ENCODE assay signal across 21 mouse cellular contexts in genomic region chr5:124138066-124138465, GRCm38 (mm10). TPM values are rescaled to one million over a fixed set of nuclear protein-coding genes. Genes with fewer than 3 reads are reported as not detected.
DNase-seq lines count a peak whose midpoint lies in the region; ATAC-seq and TF ChIP-seq lines count a peak whose summit lies in the region.
"Had no signal": no experiment of that assay in that cellular context is flagged by ENCODE, and none has a peak within 500 bp of the region (broad histone marks: within the 10 kb centered on the region; RNA-seq: fewer than 3 reads in every experiment).

No protein-coding gene starts in this region.

- no peaks in the 10 kb centered on the region for H3K27me3 ChIP-seq in embryonic facial prominence, embryonic 14.5 days (replicated peaks; ENCODE audit: control insufficient read depth, insufficient read depth, low read length)
- no peaks in the 10 kb centered on the region for H3K27me3 ChIP-seq in embryonic facial prominence, embryonic 10.5 days (replicated peaks; ENCODE audit: low read depth, poor library complexity, severe bottlenecking)
- H3K27me3 ChIP-seq in hindbrain, embryonic 12.5 days = no peaks in the 10 kb centered on the region
- no peaks in the 10 kb centered on the region for H3K27me3 ChIP-seq in hindbrain, embryonic 11.5 days (ENCODE audit: control insufficient read depth, insufficient read depth, low read length)
- H3K27me3 ChIP-seq in stomach, embryonic 16.5 days (ENCODE audit: control insufficient read depth, insufficient read depth, low read length) = no peaks in the 10 kb centered on the region
- H3K27me3 ChIP-seq in stomach, postnatal 0 days (ENCODE audit: control insufficient read depth, insufficient read depth, low read length) = no peaks in the 10 kb centered on the region
- H3K27me3 ChIP-seq: forebrain, embryonic 12.5 days; limb, embryonic 12.5 days; liver, embryonic 15.5 days; neural tube, embryonic 12.5 days; stomach, embryonic 15.5 days had no signal

- H3K4me2 ChIP-seq in embryonic facial prominence, embryonic 14.5 days (ENCODE audit: low read depth, low read length) = no peak overlapping the region
- H3K4me2 ChIP-seq in hindbrain, embryonic 12.5 days (replicated peaks) = no peak overlapping the region
- H3K4me2 ChIP-seq in hindbrain, embryonic 11.5 days (replicated peaks; ENCODE audit: low read depth, low read length) = no peak overlapping the region
- H3K4me2 ChIP-seq in stomach, embryonic 16.5 days (ENCODE audit: low read depth, low read length) = no peak overlapping the region
- H3K4me2 ChIP-seq in stomach, postnatal 0 days (replicated peaks; ENCODE audit: low read depth) = no peak overlapping the region
- H3K4me2 ChIP-seq: forebrain, embryonic 12.5 days; limb, embryonic 12.5 days; liver, embryonic 15.5 days; neural tube, embryonic 12.5 days; stomach, embryonic 15.5 days had no signal

- 0 out of 2 replicates have a peak, but pooled peaks have one; percentile 37 for ATAC-seq in embryonic facial prominence, embryonic 14.5 days (ENCODE audit: low read depth)
- no peak for ATAC-seq in hindbrain, embryonic 12.5 days (ENCODE audit: low FRiP score)
- ATAC-seq in hindbrain, embryonic 11.5 days (ENCODE audit: low FRiP score) = no peak
- ATAC-seq in stomach, embryonic 16.5 days (ENCODE audit: insufficient read depth, low FRiP score) = 0 out of 2 replicates have a peak, but pooled peaks have one; percentile 19
- ATAC-seq in stomach, postnatal 0 days (ENCODE audit: low FRiP score, low TSS enrichment) = no peak

- peaks cover 31% of the 10 kb centered on the region for H3K36me3 ChIP-seq in embryonic facial prominence, embryonic 14.5 days (ENCODE audit: control insufficient read depth, insufficient read depth, low read length)
- H3K36me3 ChIP-seq in embryonic facial prominence, embryonic 10.5 days (replicated peaks) = peaks cover 31% of the 10 kb centered on the region
- peaks cover 20% of the 10 kb centered on the region for H3K36me3 ChIP-seq in hindbrain, embryonic 12.5 days
- H3K36me3 ChIP-seq in hindbrain, embryonic 11.5 days (ENCODE audit: control insufficient read depth, insufficient read depth, low read length) = no peaks in the 10 kb centered on the region
- peaks cover 8% of the 10 kb centered on the region; the same call in 1 of the 2 replicates for H3K36me3 ChIP-seq in stomach, embryonic 16.5 days (ENCODE audit: control insufficient read depth, insufficient read depth, low read length)
- H3K36me3 ChIP-seq in stomach, postnatal 0 days (ENCODE audit: control insufficient read depth, insufficient read depth, low read length) = no peaks in the 10 kb centered on the region; the same call in 1 of the 2 replicates

- WGBS in embryonic facial prominence, embryonic 14.5 days = 62% methylated on average over 7 of the region's 7 CpGs
- 71% methylated on average over 7 of the region's 7 CpGs for WGBS in embryonic facial prominence, embryonic 10.5 days
- WGBS in hindbrain, embryonic 12.5 days = 84% methylated on average over 7 of the region's 7 CpGs
- WGBS in hindbrain, embryonic 11.5 days = 75% methylated on average over 7 of the region's 7 CpGs
- WGBS in stomach, embryonic 16.5 days = 63% methylated on average over 7 of the region's 7 CpGs
- 52% methylated on average over 7 of the region's 7 CpGs for WGBS in stomach, postnatal 0 days

- no peak for TF ChIP-seq CTCF in stomach, postnatal 0 days (IDR thresholded peaks at IDR 0.05; ENCODE audit: low read depth)

- TF ChIP-seq EP300 in stomach, postnatal 0 days (optimal IDR thresholded peaks at IDR 0.05) = no peak

- peak; percentile 29 for DNase-seq in embryonic facial prominence, embryonic 14.5 days (ENCODE audit: low spot score)
- no peak for DNase-seq in embryonic facial prominence, embryonic 10.5 days (ENCODE audit: low spot score)
- DNase-seq in hindbrain, embryonic 11.5 days (ENCODE audit: low spot score) = no peak
- DNase-seq in stomach, postnatal 0 days (ENCODE audit: low spot score) = no peak
- DNase-seq in adipocyte (ENCODE audit: low spot score) = no peak
- no peak for DNase-seq in adrenal gland, postnatal 4 days (ENCODE audit: low spot score in 2 of 2)
- DNase-seq: adrenal gland, postnatal 10 days; cerebellum, adult 8-10 months; embryo, embryonic 11 days; gastrocnemius, postnatal 36 days; kidney, adult 11 months; right cerebral cortex, postnatal 14 days had no signal

- H3K9ac ChIP-seq in embryonic facial prominence, embryonic 14.5 days (ENCODE audit: low read depth, low read length) = no peak overlapping the region
- peak overlapping the region; percentile 23; the same call in 1 of the 2 replicates for H3K9ac ChIP-seq in hindbrain, embryonic 12.5 days
- no peak overlapping the region for H3K9ac ChIP-seq in hindbrain, embryonic 11.5 days (ENCODE audit: low read depth, low read length)
- no peak overlapping the region for H3K9ac ChIP-seq in stomach, embryonic 16.5 days (ENCODE audit: low read length)
- no peak overlapping the region for H3K9ac ChIP-seq in stomach, postnatal 0 days (ENCODE audit: low read length)
- H3K9ac ChIP-seq: forebrain, embryonic 12.5 days; limb, embryonic 12.5 days; liver, embryonic 15.5 days; neural tube, embryonic 12.5 days; stomach, embryonic 15.5 days had no signal

- no peaks in the 10 kb centered on the region for H3K4me1 ChIP-seq in embryonic facial prominence, embryonic 14.5 days (ENCODE audit: control insufficient read depth, insufficient read depth, low read length)
- no peaks in the 10 kb centered on the region for H3K4me1 ChIP-seq in embryonic facial prominence, embryonic 10.5 days
- no peaks in the 10 kb centered on the region for H3K4me1 ChIP-seq in hindbrain, embryonic 12.5 days
- H3K4me1 ChIP-seq in hindbrain, embryonic 11.5 days (replicated peaks; ENCODE audit: control insufficient read depth, insufficient read depth, low read length) = no peaks in the 10 kb centered on the region
- H3K4me1 ChIP-seq in stomach, embryonic 16.5 days (ENCODE audit: control insufficient read depth, insufficient read depth, low read length) = no peaks in the 10 kb centered on the region
- H3K4me1 ChIP-seq in stomach, postnatal 0 days (replicated peaks; ENCODE audit: control insufficient read depth, insufficient read depth) = no peaks in the 10 kb centered on the region
- H3K4me1 ChIP-seq: forebrain, embryonic 12.5 days; limb, embryonic 12.5 days; neural tube, embryonic 12.5 days; stomach, embryonic 15.5 days had no signal

- no peaks in the 10 kb centered on the region for H3K9me3 ChIP-seq in embryonic facial prominence, embryonic 14.5 days (ENCODE audit: control insufficient read depth, low read length)
- no peaks in the 10 kb centered on the region for H3K9me3 ChIP-seq in embryonic facial prominence, embryonic 10.5 days
- peaks cover 3% of the 10 kb centered on the region; the same call in 1 of the 2 replicates for H3K9me3 ChIP-seq in hindbrain, embryonic 12.5 days (replicated peaks)
- no peaks in the 10 kb centered on the region for H3K9me3 ChIP-seq in hindbrain, embryonic 11.5 days (ENCODE audit: control insufficient read depth, low read length)
- no peaks in the 10 kb centered on the region for H3K9me3 ChIP-seq in stomach, embryonic 16.5 days (replicated peaks; ENCODE audit: control insufficient read depth, low read length)
- no peaks in the 10 kb centered on the region for H3K9me3 ChIP-seq in stomach, postnatal 0 days (ENCODE audit: control insufficient read depth, low read length)
- H3K9me3 ChIP-seq: forebrain, embryonic 12.5 days; liver, embryonic 15.5 days; neural tube, embryonic 12.5 days; stomach, embryonic 15.5 days had no signal

- H3K4me3 ChIP-seq in embryonic facial prominence, embryonic 14.5 days (ENCODE audit: low read depth, low read length) = no peak overlapping the region
- H3K4me3 ChIP-seq in embryonic facial prominence, embryonic 10.5 days = no peak overlapping the region
- no peak overlapping the region for H3K4me3 ChIP-seq in hindbrain, embryonic 12.5 days
- H3K4me3 ChIP-seq in hindbrain, embryonic 11.5 days (ENCODE audit: low read depth, low read length) = no peak overlapping the region
- H3K4me3 ChIP-seq in stomach, embryonic 16.5 days (replicated peaks; ENCODE audit: low read length) = no peak overlapping the region
- no peak overlapping the region for H3K4me3 ChIP-seq in stomach, postnatal 0 days (ENCODE audit: low read depth, low read length)
- H3K4me3 ChIP-seq: forebrain, embryonic 12.5 days; left cerebral cortex, adult 2 months; limb, embryonic 12.5 days; liver, embryonic 15.5 days; neural tube, embryonic 12.5 days; stomach, embryonic 15.5 days had no signal

- H3K27ac ChIP-seq in embryonic facial prominence, embryonic 14.5 days (replicated peaks; ENCODE audit: low read depth, low read length) = no peak overlapping the region
- H3K27ac ChIP-seq in embryonic facial prominence, embryonic 10.5 days (replicated peaks) = no peak overlapping the region
- H3K27ac ChIP-seq in hindbrain, embryonic 12.5 days = no peak overlapping the region
- no peak overlapping the region for H3K27ac ChIP-seq in hindbrain, embryonic 11.5 days (ENCODE audit: low read depth, low read length)
- H3K27ac ChIP-seq in stomach, embryonic 16.5 days (ENCODE audit: low read length) = no peak overlapping the region
- H3K27ac ChIP-seq in stomach, postnatal 0 days (replicated peaks) = no peak overlapping the region
- H3K27ac ChIP-seq: forebrain, embryonic 12.5 days; kidney, postnatal 0 days; left cerebral cortex, adult 2 months; limb, embryonic 12.5 days; liver, embryonic 15.5 days; neural tube, embryonic 12.5 days; stomach, embryonic 15.5 days had no signal

RNA-seq across cellular contexts. Expression of gene Arl6ip4, which starts 22.2 kb away (rescaled TPM):
- polyA plus RNA-seq in embryonic facial prominence, embryonic 14.5 days (2014; fragmentation: Nextera tagmentation; extraction: Ambion mirVana) = 76.5 and 77.5 TPM in 2 replicates
- polyA plus RNA-seq in embryonic facial prominence, embryonic 10.5 days (2016; fragmentation: Nextera tagmentation; extraction: Ambion mirVana) = 134 and 137 TPM in 2 replicates
- 86.4 and 88.8 TPM in 2 replicates for polyA plus RNA-seq in hindbrain, embryonic 12.5 days (2016; fragmentation: Nextera tagmentation; extraction: Ambion mirVana)
- polyA plus RNA-seq in hindbrain, embryonic 11.5 days (2014; fragmentation: Nextera tagmentation; extraction: Ambion mirVana) = 80.8 and 91.5 TPM in 2 replicates
- 76.1 and 81.6 TPM in 2 replicates for polyA plus RNA-seq in stomach, embryonic 16.5 days (2015; fragmentation: Nextera tagmentation; extraction: Ambion mirVana)
- polyA plus RNA-seq in stomach, postnatal 0 days (2015; fragmentation: Nextera tagmentation; extraction: Ambion mirVana) = 77.1 and 78.9 TPM in 2 replicates
- total RNA-seq in adrenal gland, postnatal 4 days (2021) = 10 to 100 TPM; 77.2 to 80.9 TPM

RNA-seq across cellular contexts. Expression of gene Ogfod2, which starts 26.0 kb away (rescaled TPM):
- polyA plus RNA-seq in embryonic facial prominence, embryonic 14.5 days (2014; fragmentation: Nextera tagmentation; extraction: Ambion mirVana) = 14.3 and 16.1 TPM in 2 replicates
- polyA plus RNA-seq in embryonic facial prominence, embryonic 10.5 days (2016; fragmentation: Nextera tagmentation; extraction: Ambion mirVana) = 16.0 and 16.3 TPM in 2 replicates
- 19.6 and 25.7 TPM in 2 replicates for polyA plus RNA-seq in hindbrain, embryonic 12.5 days (2016; fragmentation: Nextera tagmentation; extraction: Ambion mirVana)
- 13.1 and 13.3 TPM in 2 replicates for polyA plus RNA-seq in hindbrain, embryonic 11.5 days (2014; fragmentation: Nextera tagmentation; extraction: Ambion mirVana)
- 27.7 and 30.2 TPM in 2 replicates for polyA plus RNA-seq in stomach, embryonic 16.5 days (2015; fragmentation: Nextera tagmentation; extraction: Ambion mirVana)
- 19.0 and 21.0 TPM in 2 replicates for polyA plus RNA-seq in stomach, postnatal 0 days (2015; fragmentation: Nextera tagmentation; extraction: Ambion mirVana)
- total RNA-seq in adrenal gland, postnatal 4 days (2021) = 10 to 100 TPM; 36.7 to 36.9 TPM

RNA-seq across cellular contexts. Expression of gene Abcb9, which starts 42.5 kb away (rescaled TPM):
- polyA plus RNA-seq in embryonic facial prominence, embryonic 14.5 days (2014; fragmentation: Nextera tagmentation; extraction: Ambion mirVana) = 2.1 and 2.3 TPM in 2 replicates
- polyA plus RNA-seq in embryonic facial prominence, embryonic 10.5 days (2016; fragmentation: Nextera tagmentation; extraction: Ambion mirVana) = 0.34 and 0.76 TPM in 2 replicates
- polyA plus RNA-seq in hindbrain, embryonic 12.5 days (2016; fragmentation: Nextera tagmentation; extraction: Ambion mirVana) = 3.7 and 3.8 TPM in 2 replicates
- polyA plus RNA-seq in hindbrain, embryonic 11.5 days (2014; fragmentation: Nextera tagmentation; extraction: Ambion mirVana) = 0.71 and 0.76 TPM in 2 replicates
- polyA plus RNA-seq in stomach, embryonic 16.5 days (2015; fragmentation: Nextera tagmentation; extraction: Ambion mirVana) = 3.2 and 3.7 TPM in 2 replicates
- polyA plus RNA-seq in stomach, postnatal 0 days (2015; fragmentation: Nextera tagmentation; extraction: Ambion mirVana) = 7.7 and 8.2 TPM in 2 replicates
- 1 to 10 TPM; 5.8 to 7.2 TPM for total RNA-seq in adrenal gland, postnatal 4 days (2021)

Comparison
In these comparisons a context has a peak if more than half of its experiments do, and no peak if none do; other contexts are left out.
1. ATAC-seq: peak in embryonic facial prominence, embryonic 14.5 days (single experiment) and stomach, embryonic 16.5 days (single experiment); none in hindbrain, embryonic 12.5 days (single experiment), hindbrain, embryonic 11.5 days (single experiment) and stomach, postnatal 0 days (single experiment).